Mouse (Mus musculus): ENCODE data around the gene Tmod1.

The Tmod1 gene

DNA sequence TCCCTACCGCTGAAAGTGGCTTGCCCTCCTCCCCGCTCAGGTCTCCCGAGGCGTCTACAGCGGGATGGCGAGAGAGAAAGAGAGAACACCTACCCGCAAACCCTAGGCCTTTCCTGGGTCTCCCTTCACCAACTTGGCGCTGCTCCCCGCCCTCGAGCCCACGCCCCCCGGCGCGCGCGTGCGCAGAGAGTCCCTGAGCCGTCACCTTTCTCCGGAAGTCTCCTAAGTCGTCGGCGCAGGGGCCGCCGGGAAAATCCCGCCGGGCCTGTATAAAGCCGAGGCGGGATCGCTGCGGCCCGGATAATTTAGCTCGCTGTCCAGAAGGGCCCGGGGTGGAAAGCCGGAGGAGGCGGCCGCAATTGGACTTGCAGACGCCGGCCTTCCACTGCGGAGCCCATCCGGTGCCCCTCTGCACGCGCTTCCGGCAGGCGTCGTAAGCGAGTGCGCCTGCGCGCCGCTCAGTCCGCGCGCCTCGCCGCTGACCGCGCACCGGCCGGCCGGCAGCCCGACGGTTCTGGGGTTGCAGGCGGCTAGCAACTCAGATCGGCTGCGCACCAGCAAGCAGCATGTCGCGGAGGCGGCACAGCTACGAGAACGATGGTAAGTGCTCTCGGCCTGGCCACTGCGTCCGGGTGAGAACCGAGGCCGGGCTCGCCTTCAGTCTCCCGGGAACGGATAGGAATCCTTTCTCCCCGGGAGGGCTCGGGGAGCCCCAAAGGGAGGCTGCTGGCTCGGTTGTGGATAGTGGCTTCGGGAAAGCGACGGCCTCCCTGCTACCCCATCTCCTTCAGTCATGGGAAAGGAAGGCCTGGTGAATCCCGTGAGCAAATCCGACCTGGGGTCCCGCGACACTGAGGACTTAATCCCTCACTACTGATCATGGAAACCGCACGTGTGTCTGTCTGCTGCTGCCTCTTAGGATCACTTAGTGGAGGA is 99.8 kb downstream of the Tmod1 start, which contains the start of the genes Ncbp1 and Tstd2:
TSS of gene Ncbp1 (plus strand) at position 327 of the 936 bp plus-strand sequence.
TSS of gene Tstd2 (minus strand) at position 408 of the 936 bp plus-strand sequence.
- peak; percentile 99 for DNase-seq

DNA sequence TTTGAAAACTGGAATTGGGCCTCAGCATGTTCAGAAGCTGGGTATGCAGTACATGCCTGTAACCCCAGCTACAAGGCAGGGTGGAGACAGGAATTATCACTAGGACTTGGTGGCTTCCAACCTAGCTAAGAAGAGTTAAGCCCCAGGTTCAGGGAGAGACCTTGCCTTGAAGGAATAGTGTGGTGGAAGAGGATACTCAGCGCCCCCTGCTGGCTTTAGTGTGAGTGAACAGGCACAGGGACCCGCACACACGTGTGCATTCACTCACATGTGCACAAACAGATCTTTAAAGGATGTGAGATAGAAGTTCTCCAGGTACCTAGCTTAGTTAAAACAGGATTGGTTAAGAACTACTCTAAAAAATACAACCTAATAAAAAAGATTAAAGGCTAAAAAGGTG is 105.6 kb downstream of the Tmod1 start:
- DNase-seq = no peak

DNA sequence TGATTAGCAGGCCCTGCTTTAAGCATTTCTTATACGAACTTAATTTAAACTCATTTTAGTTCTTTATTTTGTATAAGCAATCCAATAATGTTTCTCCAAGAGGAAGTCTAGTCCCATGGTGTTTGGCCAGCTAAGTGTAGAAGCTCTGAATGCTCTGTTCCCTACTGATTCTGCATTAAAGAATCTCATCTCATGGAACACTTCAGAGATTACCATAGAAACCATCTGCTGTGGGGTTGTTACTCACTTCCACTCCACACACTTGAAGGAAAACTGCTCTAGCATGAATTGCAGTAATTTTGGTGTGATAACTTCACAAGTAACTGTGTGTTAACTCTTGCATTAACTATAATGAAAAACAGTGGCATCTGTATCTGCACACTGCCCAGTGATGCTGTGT is 108.1 kb downstream of the Tmod1 start:
- DNase-seq = no peak

DNA sequence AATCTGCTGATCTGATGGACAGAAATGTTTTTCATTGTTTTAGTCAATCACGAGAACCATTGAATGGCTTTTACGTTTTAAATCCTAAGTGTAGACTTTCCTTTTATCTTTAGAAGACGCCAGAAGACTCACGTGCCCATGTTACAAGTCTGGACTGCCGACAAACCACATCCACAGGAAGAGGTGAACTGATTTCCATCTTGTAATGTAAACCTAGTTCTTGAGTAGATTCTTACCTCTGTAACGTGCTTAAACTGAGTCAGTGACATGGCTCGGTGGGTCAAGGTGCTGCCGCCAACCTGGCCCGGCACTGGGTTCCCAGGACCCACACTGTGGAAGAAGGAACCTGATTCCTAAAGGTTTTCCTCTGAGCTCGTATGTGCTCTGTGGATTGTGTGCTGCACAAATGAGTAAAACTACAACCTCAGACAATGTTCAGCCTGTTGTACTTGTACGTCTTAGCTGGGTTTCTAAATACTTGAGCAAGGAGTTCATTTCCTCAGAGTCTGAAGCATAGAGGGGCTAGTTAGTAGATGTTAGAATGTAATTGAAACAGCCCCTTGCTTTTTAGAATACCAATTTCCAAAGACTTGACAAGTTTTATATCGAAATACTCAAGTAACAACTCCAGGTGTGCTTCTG is 113.3 kb downstream of the Tmod1 start:
- no peak for DNase-seq

DNA sequence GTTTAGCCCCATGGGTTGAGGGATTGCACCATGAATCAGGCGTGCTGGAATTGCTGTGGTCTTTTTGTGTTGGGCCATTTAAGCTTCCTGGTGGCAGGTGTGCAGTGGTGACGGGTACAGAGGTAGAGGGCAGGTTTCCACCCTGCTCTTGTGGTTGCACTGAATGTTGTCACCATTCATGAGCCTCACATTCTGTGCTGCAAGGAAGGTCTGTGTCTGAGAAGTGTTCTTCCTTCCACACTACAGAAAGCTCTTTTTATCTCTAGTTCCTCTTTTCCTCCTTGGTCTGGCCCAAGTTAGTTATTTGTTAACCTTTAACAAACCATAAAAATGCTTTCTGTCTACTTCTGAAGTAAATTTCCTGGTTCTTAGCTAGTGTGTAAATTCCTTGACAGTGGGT is 125.3 kb downstream of the Tmod1 start:
- DNase-seq = no peak
